Mouse (Mus musculus) erythroid progenitor cell, adult 5-6 weeks (primary cell): ENCODE results near the gene Mid2. TPM values are rescaled to one million over a fixed set of nuclear protein-coding genes. Genes with fewer than 3 reads are reported as not detected.

Experiments used
- total RNA-seq, 2 experiments: library from RNA; stranded (forward) in 1 of 2; stranded (reverse) in 1 of 2; fragments of 150-400 nt in 1 of 2; fragments of 186-747, 209-891 nt in 1 of 2; gene quantifications; 2 replicates each; pipeline versions ENCODE4 v1.2.3 to v1.2.4; 2015 to 2017; ENCODE audit warnings: low replicate concordance in 2 of 2

The Mid2 gene
- total RNA-seq, 2 experiments from 2014 or later, result 2.0 TPM; not detected in 1

Other genes with a start within 250 kb of the Mid2 start
- 17.2 and 24.5 TPM in 2 replicates for gene Prps1, start 208.0 kb upstream of the Mid2 start, total RNA-seq (2015; ENCODE audit: low replicate concordance)
- gene Prps1, start 208.0 kb upstream of the Mid2 start, total RNA-seq (2017; ENCODE audit: low replicate concordance), result 12.7 and 14.4 TPM in 2 replicates
- gene Tsc22d3, start 63.9 kb upstream of the Mid2 start, total RNA-seq (2015; ENCODE audit: low replicate concordance), result 7.1 and 15.9 TPM in 2 replicates
- gene Tsc22d3, start 63.9 kb upstream of the Mid2 start, total RNA-seq (2017; ENCODE audit: low replicate concordance), result 4.9 and 15.8 TPM in 2 replicates
- not detected in 2 replicates for gene Tex13b, start 148.8 kb downstream of the Mid2 start, total RNA-seq (2015; ENCODE audit: low replicate concordance)
- gene Tex13b, start 148.8 kb downstream of the Mid2 start, total RNA-seq (2017; ENCODE audit: low replicate concordance), result not detected in 2 replicates
- gene Vsig1, start 243.0 kb downstream of the Mid2 start, total RNA-seq (2015; ENCODE audit: low replicate concordance), result not detected in 2 replicates
- 0.98 TPM in 1 of 2 replicates, not detected in the other for gene Vsig1, start 243.0 kb downstream of the Mid2 start, total RNA-seq (2017; ENCODE audit: low replicate concordance)